Mouse (Mus musculus): ENCODE measurements at regions not wholly inside any gene's neighbourhood (a gene's known extent, or its start where the extent isn't known, plus 50 kb on each side); places are given as distances from the start of the nearest gene placed in this dataset.

GRCm38 (mm10) chr4:89001470-89001869 lies 121.5 kb upstream of the Ifne start:
- CTCF ChIA-PET = no interaction called here

GRCm38 (mm10) chr4:89000855-89001254 lies 120.9 kb upstream of the Ifne start:
- CTCF ChIA-PET = no interaction called here

DNA sequence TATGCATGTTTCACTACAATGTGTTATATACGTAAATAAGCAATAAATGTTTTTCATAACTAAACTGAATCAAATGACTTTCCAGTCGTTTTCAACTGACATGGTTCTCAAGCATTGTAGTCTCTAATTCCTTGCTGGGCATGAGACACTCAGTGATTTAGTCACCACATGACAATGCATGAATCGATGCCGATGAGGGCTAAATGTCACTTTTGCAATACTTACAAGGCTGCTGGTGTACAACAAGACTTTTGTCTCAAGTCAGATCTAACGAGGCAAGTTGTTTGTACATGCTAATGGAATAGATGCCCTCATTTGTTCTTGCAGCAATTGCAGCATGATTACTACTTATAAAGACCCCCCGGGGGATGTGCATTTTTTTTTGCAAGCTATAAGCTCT lies 120.2 kb upstream of the Ifne start:
- CTCF ChIA-PET = no interaction called here

DNA sequence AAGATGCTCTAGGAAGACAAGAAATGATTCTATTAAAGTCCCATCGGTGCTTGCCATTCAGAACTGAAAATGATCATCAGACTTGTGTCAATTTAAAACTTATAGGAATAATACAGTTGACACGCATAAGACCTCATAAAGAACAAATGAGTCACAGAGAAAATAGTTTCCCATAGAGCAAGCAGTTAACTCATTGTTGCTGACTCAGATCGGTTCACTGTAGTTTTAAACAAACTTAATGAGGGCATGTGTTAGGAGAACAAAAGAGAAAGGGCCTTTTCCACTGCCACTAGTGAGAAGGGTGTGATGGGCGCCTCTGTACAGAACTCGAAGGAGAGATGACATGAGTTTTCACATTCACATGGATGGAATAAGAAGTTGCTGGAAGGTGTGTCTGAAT lies 118.3 kb upstream of the Ifne start:
- CTCF ChIA-PET = no interaction called here

DNA sequence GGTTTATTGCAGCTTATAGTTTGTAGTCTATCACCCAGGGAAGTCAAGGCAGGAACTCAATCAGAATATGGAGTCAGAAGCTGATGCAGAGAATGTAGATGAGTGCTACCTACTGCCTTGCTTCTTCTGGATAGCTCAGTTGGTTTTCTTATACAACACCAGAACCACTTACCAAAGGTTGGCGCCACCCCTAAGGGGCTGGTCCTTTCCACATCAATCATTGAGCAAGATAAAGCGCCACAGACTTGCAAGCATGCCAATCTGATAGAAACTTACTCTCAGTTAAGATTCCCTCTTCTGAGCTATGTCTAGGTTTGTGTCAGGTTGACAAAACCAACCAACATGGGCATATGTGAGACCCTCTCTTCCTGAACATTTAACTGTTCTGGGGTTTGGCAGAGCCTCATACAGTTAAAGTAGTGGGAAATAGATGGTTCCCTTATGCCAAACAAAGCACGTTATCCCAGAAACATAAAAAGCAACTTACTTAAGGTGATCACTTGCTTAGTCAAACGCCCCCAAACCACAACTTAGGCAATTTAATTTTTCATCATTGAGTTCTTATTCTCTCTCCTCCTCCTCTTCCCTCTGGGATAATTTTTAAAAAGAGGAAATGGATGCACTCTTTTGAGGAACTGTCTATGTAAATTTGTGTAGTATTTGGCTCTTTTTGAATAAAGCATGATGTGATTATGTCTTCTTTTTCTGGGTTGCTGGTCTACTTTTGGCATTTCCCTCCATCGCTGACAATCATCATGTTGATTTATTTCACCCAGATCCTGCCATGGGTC lies 115.3 kb upstream of the Ifne start:
- CTCF ChIA-PET = no interaction called here

DNA sequence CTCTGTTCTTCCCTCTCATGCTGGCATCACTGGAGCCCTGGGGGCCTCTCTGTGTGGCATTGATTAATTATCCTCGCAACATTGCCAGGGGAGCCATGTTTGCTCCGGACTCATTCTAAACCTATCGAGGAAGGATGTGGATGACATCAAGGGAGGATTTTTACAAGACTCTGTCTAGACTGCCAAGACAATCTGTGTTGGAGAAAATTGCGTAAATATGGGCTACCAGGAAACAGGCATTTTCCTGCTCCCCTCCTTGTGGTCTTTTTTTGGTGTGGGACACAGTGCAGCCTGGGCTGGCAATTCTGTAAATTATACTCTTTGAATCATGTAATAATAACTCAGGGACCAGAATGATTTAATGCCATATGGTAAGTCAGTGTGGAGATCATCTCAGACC lies 114.5 kb upstream of the Ifne start:
- CTCF ChIA-PET = no interaction called here

DNA sequence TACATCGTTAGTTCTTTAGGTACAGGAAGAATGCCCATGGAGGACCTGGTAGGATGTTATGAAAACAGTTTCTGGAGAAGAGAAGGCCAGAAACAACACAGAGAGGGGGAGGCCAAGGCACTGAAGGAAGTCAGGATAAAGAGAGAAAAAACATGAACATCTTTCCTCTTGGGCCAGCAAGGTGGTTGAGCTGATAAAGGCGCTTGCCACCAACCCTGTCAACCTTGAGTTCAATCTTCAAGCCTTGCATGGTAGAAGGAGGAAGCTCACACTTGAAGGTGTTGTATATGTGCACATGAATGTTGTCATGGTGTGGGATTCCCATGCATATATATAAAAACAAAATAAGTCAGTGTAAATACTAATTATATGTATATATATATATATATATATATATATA lies 112.5 kb upstream of the Ifne start:
- CTCF ChIA-PET = no interaction called here

GRCm38 (mm10) chr4:88988363-88988762 lies 108.4 kb upstream of the Ifne start:
- CTCF ChIA-PET = no interaction called here

DNA sequence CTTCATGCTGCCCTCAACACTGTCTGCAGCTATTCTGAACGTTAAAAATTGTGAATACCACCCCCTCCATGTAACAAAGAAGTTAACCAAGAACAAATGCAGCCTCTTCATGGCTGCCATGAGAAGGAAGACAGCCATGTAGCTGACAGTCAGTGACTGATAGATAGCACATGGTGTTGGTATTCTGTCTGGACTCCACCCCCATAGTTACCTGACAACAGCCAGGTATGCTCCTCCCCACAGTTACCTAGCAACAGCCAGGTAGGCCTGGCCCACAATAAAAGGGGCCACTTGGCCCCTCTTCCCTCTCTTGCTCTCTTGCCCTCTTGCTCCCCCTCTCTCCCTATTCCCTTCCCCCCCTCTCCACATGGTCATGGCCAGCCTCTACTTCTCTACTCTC lies 107.1 kb upstream of the Ifne start:
- CTCF ChIA-PET = no interaction called here

GRCm38 (mm10) chr4:88982457-88982856 lies 102.5 kb upstream of the Ifne start:
- CTCF ChIA-PET = no interaction called here

GRCm38 (mm10) chr4:88977099-88977888 lies 97.3 kb upstream of the Ifne start:
- CTCF ChIA-PET = no interaction called here

GRCm38 (mm10) chr4:88974535-88974934 lies 94.5 kb upstream of the Ifne start:
- CTCF ChIA-PET = no interaction called here

GRCm38 (mm10) chr4:88969134-88969841 lies 89.3 kb upstream of the Ifne start:
- CTCF ChIA-PET = no interaction called here

- CTCF ChIA-PET = no interaction called here
Observed at GRCm38 (mm10) chr4:88959621-88960020, 79.6 kb upstream of the Ifne start.

DNA sequence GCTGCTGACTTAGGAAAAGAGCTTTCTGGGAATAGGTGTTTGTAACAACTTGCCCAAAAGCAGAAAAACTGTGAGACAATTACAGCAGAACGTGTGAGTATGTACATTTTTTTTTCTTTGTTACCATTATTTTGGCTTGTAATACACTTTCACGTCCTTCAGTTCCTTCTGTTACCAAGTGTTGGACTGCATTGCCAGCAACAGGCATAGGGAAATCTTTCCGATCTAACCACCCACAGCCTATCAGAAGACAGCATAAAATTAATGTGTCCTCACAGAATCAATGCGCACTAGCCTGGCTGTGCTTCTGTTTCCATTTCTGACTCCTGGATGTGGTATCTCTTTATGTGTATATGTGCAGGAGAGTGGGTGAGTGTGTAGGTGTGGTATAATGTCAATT lies 76.6 kb upstream of the Ifne start:
- CTCF ChIA-PET = no interaction called here

GRCm38 (mm10) chr4:88956151-88956550 lies 76.2 kb upstream of the Ifne start:
- CTCF ChIA-PET = no interaction called here

DNA sequence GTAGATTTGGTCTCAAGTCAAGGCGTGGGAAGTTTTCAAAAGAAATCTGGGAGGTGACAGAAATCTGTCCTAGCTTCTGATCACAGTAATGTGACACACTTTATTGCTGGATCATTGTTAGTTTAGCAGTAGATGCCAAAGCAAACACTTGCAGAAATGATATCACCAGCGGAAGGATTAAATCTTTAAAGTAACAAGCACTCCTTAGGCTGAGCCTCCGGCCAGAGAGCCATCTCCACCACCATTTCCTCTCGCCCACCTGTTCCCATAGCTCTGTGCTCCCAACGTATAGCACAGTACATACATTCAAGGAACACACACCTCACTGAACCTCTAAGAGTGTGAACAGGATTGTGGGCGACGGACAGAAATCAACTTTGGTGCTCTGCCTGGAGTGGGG lies 75.6 kb upstream of the Ifne start:
- CTCF ChIA-PET = no interaction called here

DNA sequence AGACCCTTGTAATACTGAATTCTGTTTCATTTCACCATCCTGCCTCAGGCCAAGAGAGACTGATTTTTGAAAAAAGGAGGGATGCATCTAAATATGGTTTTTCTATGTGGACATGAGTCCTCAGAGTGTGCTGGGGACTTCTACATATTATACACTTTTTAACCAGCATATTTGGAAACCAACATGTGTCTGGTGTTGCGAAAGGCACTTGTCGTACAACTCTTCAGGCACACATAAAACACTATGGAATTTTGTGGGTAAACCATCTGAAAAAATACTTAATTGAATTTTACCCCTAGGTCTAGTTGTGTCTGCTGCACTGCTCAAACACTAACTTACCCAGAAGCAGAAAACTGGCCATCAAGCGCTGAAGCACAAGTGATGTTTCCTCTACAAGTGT lies 74.0 kb upstream of the Ifne start:
- CTCF ChIA-PET = no interaction called here

DNA sequence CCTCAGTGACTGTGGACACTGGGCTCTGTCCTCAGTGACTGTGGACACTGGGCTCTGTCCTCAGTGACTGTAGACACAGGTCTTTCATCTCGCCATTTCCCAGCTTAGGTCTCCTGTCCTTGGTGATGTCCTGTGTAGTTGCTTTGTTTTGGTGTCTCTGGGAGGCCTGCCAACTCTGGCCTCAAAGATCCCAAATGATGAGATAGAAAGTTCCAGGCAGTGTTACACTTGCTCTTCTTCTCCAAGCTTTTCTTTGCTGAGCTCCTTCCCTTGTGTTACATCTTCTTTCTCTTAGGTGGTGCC lies 71.0 kb upstream of the Ifne start:
- CTCF ChIA-PET = no interaction called here

DNA sequence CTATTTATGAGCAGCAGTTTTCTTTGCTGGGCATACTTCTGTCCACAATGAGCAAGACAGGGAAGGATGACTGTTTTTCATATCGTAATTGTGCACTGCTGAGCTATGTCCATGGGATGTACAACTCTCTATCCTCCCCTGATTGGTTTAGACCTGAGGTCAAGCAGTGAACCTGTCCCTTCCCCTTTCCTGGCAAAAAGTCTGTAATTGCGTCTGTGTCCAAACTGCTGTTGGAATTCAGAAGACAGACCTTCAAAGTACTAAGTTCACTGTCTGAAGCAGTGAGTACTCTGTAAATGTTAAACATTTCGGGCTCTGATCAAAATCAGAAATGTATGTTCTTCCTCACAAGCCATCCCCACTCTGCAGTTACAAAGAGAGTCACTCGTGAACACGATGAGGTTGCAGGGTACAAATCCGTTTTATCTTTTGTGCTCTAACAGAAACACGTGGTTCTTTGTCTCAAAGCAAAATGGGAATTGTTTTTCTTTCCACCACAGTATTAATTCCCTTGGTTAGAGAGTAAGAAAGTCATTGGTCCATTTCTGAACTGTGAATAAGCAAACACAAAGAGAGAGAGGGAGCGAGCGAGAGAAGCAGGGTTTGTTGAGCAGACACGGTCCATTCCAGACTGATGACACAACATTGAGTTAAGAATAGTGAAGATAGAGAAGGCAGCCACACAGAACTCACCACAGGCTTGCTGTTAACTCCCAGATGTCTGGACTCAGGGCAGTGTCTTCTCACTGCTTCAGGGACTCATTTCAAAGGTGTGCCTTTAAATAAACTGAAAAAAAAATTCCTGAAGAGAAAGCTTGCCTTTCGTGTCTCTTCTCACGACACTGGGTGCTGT lies 70.4 kb upstream of the Ifne start:
- CTCF ChIA-PET = no interaction called here

DNA sequence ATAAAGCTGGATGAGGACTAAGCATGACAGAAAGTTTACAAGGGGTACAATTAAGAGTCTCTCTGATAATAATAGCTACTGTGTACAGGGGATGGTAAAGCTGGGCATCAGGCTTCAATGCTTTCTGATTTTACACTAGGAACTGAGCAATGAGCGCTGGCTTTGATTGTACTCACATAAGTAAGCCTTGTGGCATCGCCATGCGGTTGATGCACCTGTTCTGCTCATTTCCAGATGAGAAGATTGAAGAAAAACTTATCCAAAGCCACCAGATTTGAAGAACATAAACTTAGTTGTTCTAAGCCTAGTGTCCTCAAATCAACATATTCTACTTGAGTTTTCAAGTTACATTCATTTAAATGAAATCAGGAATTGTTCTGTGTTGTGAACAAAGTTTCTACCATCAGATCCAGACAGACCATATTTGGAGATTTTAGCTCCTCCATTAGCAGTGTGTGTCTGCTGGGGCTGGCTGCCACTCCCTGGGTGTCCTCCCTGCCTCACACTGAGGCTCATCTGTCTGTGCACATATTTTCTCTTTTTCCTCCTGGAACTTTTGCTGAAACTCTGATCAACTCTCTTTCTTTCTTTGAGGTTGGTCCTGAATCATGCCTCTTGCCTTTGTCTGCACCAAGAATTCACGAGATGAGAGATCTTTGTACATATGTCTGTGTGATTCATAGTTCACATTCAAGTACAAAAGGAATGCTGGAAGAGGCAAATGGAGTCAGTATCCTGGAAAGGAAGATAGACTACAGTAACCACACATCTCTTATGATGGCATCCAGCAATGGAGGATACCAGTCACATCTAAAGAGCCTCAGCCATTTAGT lies 68.2 kb upstream of the Ifne start:
- CTCF ChIA-PET = interaction anchor here (0.6 kb wide), 1 partner anchor 13 kb away, joined by 3 read pairs; no protein-coding TSS in a partner anchor

Data from spleen, embryonic (tissue).